Mouse (Mus musculus) liver, adult (tissue): ENCODE data around the gene Cysrt1.

Experiments used
- GATA4 ChIP-seq: IDR thresholded peaks from 2 replicates; pipeline ENCODE4 v1.6.1; 2014; ENCODE audit warnings: mild to moderate bottlenecking, low read length; ENCODE audit not compliant: insufficient replicate concordance

Gene Cysrt1

DNA sequence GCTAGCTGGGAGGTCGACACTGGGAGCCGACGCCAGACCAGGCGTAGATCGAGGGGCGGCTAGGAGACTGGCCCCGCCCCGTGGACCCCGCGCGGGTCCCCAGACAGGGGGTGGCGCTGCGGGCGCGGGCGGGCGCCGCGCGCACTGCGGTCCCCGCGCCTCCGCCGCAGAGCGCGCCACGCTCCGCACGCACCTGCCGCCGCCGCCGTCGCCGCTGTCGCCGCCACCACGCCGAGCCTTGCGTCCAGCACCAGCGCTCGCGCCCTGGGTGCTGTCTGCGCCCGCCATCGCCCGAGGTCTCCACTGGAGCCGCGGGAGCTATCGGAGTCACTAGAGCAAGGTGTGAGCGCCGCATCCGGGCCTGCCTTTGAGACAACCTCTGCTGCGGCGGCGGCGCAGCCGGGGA is at the start of gene Cysrt1, which contains the start of gene Rnf208:
Gene Cysrt1, minus strand, starts transcription at position 352 of the 406 bp plus-strand sequence.
Gene Rnf208, plus strand, starts transcription at position 155 of the 406 bp plus-strand sequence.
- TF ChIP-seq GATA4: no peak

DNA sequence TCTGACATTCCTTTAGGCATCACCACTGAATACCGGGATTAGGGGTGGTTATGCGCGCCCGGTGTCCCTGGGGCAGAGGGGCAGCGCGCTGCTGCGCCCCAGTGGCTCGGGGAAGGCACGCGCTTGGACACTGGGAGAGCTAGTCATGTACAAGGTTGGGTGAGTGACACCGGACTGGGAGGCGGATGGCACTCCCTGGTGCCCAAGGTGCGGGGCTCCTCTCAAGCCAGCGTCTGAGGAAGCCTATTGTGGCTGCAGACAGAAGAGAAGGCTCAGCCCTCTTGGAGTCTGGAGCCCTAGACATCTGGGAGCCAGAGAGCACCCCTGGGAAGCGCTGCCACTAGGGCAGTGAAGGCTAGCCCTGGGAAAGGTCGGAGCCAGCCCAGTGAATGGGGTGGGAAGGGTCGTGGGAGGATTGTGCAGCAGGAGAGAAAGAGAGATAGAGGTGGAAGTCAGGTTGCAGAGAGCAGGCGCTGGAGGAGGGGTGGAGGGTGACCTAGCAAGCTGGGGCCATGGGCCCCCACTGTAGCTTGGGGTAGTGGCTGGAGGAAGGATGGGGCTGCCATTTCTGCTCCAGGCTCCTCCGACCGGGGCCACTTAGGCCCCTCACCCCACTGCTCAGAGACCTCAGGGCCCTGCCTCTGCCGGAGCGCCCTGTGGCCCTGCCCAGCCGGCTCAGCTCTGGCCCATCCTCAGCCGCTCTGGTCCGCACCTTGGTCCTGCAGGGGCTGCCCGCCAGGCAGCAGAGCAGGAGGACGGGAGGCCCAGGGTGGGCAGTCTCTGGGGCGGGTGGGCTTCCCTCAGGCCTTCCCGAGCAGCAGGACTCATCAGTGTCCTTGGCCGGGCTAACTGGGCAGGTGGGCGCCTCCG is 49.2 kb upstream of the Cysrt1 start:
- TF ChIP-seq GATA4: no peak

DNA sequence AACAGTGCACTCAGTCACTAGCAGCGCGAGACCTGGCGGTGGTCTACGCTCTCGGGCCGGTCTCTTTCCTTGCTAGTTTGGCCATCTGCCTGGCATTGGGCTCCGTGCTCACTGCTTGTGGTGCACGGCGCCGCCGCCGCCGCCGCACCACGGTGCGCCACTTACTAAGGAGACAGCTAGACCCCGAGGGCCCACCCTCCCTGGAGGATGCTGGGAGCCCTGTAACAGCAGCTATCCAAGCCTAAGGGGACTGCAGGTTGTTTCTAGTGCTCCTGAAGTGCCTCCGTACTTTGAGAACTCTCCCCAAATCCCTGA is 48.5 kb upstream of the Cysrt1 start:
- no peak for TF ChIP-seq GATA4

DNA sequence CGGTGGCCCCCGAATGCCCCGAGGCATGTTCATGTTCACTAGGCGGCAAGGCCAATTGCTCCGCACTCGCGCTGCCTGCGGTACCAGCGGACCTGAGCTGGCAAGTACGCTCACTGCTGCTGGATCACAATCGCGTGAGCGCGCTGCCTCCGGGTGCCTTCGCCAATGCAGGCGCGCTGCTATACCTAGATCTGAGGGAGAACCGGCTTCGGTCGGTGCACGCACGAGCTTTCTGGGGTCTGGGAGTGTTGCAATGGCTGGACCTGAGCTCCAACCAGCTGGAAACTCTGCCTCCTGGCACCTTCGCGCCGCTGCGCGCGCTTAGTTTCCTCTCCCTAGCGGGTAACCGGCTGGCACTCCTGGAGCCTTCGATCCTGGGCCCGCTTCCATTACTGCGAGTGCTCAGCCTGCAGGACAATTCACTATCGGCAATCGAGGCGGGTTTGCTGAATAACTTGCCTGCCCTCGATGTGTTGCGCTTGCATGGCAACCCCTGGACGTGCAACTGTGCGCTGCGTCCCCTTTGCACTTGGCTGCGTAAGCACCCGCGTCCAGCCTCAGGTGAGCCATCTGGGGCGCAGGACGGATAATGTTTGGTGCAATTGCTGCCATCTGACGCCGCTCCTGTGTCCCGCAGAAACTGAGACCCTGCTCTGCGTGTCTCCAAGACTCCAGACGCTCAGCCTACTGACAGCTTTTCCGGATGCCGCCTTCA is 48.0 kb upstream of the Cysrt1 start:
- no peak for TF ChIP-seq GATA4

GRCm38 (mm10) chr2:25289651-25290050 is 47.4 kb upstream of the Cysrt1 start, which contains the start of gene Lrrc26:
Gene Lrrc26, plus strand, starts transcription at chr2:25289915.
- TF ChIP-seq GATA4: no peak

DNA sequence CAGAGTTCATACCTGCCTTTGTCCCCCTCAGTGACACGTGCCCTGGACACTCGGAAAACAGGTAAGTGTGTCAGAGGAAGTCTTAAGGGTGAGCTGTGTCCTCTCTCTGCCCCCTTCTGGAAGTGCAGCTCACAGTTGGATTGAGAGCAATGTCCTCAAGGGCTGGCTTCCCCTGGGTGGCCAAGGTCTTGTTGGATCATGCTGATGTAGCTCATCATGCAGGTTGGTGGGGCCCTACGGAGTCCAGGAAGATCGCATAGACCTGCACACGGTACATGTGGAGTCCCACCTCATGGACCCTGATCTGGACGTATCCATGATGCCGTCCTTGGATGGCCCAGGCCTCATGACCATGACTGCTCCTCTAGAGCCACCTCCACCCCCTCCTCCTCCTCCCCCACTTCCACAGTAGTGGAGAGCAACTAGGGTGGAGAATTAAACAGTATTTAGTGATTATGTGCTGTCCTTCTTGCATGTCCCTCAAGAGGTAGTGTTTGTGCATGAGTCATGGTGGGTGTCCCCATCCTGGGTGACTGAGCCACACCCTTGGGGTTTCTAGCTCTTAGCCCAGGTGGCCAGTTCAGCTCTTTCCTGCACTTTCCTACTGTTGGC is 46.6 kb upstream of the Cysrt1 start:
- TF ChIP-seq GATA4: no peak

GRCm38 (mm10) chr2:25287927-25288649 is 45.8 kb upstream of the Cysrt1 start, which contains the start of gene Tmem210:
Gene Tmem210, plus strand, starts transcription at chr2:25288145.
- TF ChIP-seq GATA4: no peak

DNA sequence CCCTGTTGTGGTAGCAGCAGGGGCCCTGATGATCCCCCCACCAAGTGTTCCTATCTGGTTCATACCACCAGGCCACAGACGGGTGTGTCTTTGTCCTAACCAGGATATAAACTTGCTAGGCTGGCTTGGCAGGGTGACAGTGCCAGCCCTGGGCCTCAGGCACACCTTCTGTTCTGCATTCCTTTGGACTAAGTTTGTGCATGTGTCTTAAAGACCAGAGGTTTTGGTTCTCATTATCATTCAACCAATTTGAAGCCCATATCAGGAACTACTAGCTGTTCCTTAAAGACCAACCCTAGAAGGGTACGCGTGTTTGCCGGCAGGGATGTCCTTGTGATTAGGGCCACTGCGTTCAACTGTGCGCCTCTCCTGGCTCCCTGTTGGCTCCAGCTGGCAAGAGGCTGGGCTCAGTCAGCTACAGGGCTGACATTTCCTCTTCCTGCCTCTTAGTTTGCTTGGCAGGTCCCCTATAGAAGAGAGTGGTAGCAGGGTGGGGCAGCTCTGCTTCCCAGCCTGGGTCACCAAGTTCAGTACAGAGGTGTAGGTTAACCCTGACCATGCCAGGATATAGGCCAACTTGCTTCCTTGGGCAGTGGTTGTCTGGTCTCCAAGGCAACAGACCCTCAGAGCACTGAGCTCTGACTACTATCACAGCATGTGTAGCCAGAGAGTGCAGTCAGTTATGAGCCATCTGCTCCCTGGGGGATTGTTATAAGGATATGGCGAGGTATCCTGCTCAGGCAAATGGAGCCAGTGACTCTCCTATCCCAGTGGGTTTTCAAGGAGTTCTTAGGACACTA is 44.8 kb upstream of the Cysrt1 start:
- TF ChIP-seq GATA4: no peak

GRCm38 (mm10) chr2:25286314-25286713 is 44.1 kb upstream of the Cysrt1 start:
- TF ChIP-seq GATA4: no peak

DNA sequence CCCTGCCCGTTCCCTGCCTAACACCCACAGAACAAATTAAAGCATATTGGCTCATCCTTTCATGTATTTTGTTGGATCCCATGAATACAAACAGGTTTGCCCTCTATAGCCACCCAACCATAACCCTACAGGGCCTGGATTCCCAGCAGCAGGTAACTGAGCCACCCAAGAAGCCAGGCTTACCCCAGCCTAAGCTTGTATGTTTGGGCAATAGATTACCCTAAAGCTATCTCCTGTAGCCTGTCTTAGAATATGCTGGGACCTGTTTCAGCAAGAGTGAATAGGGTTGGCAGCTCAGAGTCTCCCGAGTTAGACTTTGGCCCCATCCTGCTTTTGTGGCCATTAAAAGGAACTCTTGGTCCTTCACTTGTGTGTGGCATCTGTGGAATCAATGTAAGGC is 43.3 kb upstream of the Cysrt1 start:
- no peak for TF ChIP-seq GATA4

GRCm38 (mm10) chr2:25278928-25279882 is 37.0 kb upstream of the Cysrt1 start:
- no peak for TF ChIP-seq GATA4

DNA sequence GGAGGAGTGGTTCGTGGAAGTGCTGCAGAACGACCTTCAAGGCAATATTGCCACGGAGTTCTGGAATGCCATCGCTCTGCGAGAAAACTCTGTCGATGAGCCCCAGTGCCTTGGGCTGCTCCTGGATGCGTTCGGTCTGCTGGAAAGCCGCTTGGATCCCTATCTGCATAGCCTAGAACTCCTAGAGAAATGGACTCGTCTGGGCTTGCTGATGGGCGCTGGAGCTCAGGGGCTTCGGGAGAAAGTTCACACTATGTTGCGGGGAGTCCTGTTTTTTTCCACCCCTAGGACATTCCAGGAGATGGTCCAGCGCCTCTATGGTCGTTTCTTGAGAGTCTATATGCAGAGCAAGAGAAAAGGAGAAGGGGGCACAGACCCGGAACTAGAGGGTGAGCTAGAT is 30.8 kb upstream of the Cysrt1 start:
- no peak for TF ChIP-seq GATA4

DNA sequence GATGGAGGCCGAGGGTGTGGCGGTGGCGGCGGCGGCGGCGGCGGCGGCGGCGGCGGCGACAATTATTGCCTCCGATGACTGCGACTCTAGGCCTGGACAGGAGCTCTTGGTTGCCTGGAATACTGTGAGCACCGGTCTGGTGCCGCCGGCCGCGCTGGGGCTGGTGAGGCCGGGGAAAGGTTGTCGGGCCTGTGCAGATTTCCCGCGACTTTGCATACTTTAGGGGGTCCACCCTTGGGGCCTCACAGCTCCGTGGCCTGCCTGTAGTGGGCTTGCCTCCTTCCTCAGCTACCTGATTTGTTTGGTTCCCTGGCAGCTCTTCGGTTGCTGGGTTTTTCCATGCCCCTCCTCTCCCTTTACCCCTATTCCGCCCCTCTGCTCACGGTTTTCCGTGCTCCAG is 30.3 kb upstream of the Cysrt1 start:
- no peak for TF ChIP-seq GATA4
